Mouse (Mus musculus): ENCODE data around the gene Kcnj14. TPM values are rescaled to one million over a fixed set of nuclear protein-coding genes. Genes with fewer than 3 reads are reported as not detected.

Kcnj14 gene
- total and polyA plus RNA-seq, 2 experiments from 2014 or later, result 0.29 TPM; not detected in 1

DNA sequence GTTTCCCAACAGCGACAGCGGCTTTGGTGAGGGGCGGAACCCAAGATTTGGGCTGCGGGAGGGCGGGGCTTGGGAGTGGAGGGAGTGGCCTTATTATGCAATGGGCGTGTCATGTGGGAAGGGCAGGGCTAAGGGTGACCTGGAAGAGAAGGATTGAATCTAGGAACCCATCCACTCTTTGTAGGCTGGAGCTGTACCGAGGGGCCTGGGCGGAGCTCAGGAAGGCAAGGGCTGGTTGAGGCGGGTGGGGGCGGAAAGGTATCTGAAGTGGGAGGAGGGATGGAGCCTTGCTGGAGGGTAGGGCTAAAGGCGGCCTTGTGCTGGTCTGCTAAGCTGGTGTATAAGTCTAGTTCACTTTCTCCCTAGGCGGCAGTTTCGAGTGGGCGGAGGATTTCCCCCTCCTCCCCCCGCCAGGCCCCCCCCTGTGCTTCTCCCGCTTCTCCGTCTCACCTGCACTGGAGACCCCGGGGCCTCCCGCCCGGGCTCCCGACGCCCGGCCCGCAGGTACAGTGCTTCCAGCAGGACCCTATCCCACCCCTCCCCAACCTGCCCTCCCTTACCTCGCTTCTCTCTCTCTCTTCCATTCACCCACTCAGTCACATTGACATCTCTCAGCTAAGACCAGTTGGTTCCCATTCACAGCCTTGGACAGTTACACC, 23.9 kb downstream of the Kcnj14 start:
- Histone ChIP-seq H3K36me3 (replicated peaks; ENCODE audit: control insufficient read depth, insufficient read depth, low read length) (no peaks in the 10 kb centered on the region), H3K4me3 (ENCODE audit: low read depth, low read length) (peak overlapping the region; percentile 30), H3K9me3 (replicated peaks; ENCODE audit: control insufficient read depth, low read length) (no peaks in the 10 kb centered on the region), H3K9ac (replicated peaks; ENCODE audit: low read depth, low read length) (no peak overlapping the region), H3K4me2 (ENCODE audit: low read depth, low read length) (peak overlapping the region; percentile 49), H3K27me3 (ENCODE audit: control insufficient read depth, insufficient read depth, low read length) (peaks cover 46% of the 10 kb centered on the region), H3K27ac (ENCODE audit: low read depth) (no peak overlapping the region), H3K4me1 (ENCODE audit: control insufficient read depth, insufficient read depth) (peaks cover 7% of the 10 kb centered on the region)
- 8% methylated on average over 25 of the region's 25 CpGs for WGBS
- no peak for TF ChIP-seq EP300 (IDR thresholded peaks at IDR 0.05; ENCODE audit: low read depth)
- no peak for TF ChIP-seq CTCF (IDR thresholded peaks at IDR 0.05; ENCODE audit: low read depth)
- ATAC-seq (ENCODE audit: insufficient read depth, low read depth), result 0 out of 2 replicates have a peak, but pooled peaks have one; percentile 18
- DNase-seq (ENCODE audit: low spot score), result no peak

DNA sequence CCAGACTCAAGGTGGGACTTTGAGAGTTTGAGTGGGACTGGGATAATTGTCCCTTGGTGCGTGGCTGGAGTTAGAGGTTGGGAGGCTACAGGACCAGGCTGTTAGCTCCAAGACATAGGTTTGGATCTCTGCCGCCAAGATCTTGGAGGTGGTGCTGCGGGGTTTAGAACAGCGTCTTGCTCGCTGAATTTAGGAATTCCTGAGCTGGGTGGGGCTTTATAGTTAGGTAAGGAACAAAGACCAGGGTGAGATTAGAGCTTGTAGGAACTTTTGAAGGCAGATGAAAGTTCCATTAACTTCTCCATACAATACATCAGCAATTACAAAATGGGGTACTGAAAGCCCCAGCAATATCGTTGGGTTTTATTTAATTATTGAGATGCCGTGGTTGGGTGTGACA, 24.6 kb downstream of the Kcnj14 start:
- WGBS, result 38% methylated on average over 7 of the region's 7 CpGs
- H3K27me3 ChIP-seq (ENCODE audit: control insufficient read depth, insufficient read depth, low read length), result peaks cover 52% of the 10 kb centered on the region
- no peak overlapping the region for H3K9ac ChIP-seq (replicated peaks; ENCODE audit: low read depth, low read length)

DNA sequence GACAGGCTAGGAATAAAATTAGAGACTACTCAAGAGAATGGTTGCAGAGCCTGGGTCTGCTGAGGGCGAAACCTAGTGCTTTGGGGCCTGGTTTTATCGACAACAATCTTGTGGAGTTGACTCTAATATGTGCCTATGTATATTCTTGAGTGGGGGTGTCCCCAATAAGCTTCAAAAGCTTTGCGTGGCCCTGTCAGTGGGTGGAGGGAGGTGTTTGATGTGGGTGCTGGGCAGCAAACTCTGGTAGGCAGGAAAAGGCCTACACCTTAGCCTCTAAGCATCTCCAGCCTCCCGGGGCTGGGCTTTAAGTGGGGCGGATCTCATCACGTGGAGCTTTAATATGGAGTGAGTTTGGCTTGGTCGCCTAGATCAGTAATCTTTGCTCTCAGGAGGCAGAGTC, 25.7 kb downstream of the Kcnj14 start:
- Histone ChIP-seq H3K9me3 (replicated peaks; ENCODE audit: control insufficient read depth, low read length) (no peaks in the 10 kb centered on the region), H3K27ac (ENCODE audit: low read depth) (no peak overlapping the region), H3K27me3 (ENCODE audit: control insufficient read depth, insufficient read depth, low read length) (peaks cover 63% of the 10 kb centered on the region), H3K4me3 (ENCODE audit: low read depth, low read length) (no peak overlapping the region), H3K9ac (replicated peaks; ENCODE audit: low read depth, low read length) (no peak overlapping the region), H3K4me2 (ENCODE audit: low read depth, low read length) (0 out of 2 replicates have a peak overlapping the region, but pooled peaks have one; percentile 60), H3K36me3 (replicated peaks; ENCODE audit: control insufficient read depth, insufficient read depth, low read length) (no peaks in the 10 kb centered on the region), H3K4me1 (ENCODE audit: control insufficient read depth, insufficient read depth) (peaks cover 7% of the 10 kb centered on the region)
- DNase-seq (ENCODE audit: low spot score), result no peak
- no peak for ATAC-seq (ENCODE audit: insufficient read depth, low read depth)
- no peak for TF ChIP-seq CTCF (IDR thresholded peaks at IDR 0.05; ENCODE audit: low read depth)
- no peak for TF ChIP-seq EP300 (IDR thresholded peaks at IDR 0.05; ENCODE audit: low read depth)
- 55% methylated on average over 7 of the region's 7 CpGs for WGBS

More for the DNA sequence above, 24.6 kb downstream of the Kcnj14 start:
- ATAC-seq (ENCODE audit: insufficient read depth, low read depth) (no peak), DNase-seq (ENCODE audit: low spot score) (no peak)
- peak overlapping the region; percentile 35; the same call in 1 of the 2 replicates for H3K4me2 ChIP-seq (ENCODE audit: low read depth, low read length)
- H3K9me3 ChIP-seq (replicated peaks; ENCODE audit: control insufficient read depth, low read length), result no peaks in the 10 kb centered on the region
- peak overlapping the region; percentile 30; the same call in 1 of the 2 replicates for H3K4me3 ChIP-seq (ENCODE audit: low read depth, low read length)
- TF ChIP-seq CTCF (IDR thresholded peaks at IDR 0.05; ENCODE audit: low read depth), result no peak
- TF ChIP-seq EP300 (IDR thresholded peaks at IDR 0.05; ENCODE audit: low read depth), result no peak
- no peak overlapping the region for H3K27ac ChIP-seq (ENCODE audit: low read depth)
- no peaks in the 10 kb centered on the region for H3K36me3 ChIP-seq (replicated peaks; ENCODE audit: control insufficient read depth, insufficient read depth, low read length)
- peaks cover 7% of the 10 kb centered on the region for H3K4me1 ChIP-seq (ENCODE audit: control insufficient read depth, insufficient read depth)

DNA sequence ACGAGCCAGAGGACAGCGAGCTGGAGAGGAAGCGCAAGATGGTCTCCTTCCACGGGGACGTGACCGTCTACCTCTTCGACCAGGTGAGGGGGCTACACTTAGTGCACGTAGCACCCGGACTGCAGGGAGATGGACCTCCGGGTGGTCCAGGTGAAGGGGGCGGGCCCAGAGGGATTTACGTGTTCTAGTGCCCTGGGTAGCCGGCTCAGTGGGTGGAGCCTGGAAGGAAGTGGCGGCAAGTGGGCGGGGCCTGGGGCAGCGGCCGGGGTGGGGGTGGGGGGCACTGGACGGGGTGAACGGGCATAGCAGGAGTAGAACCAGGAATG, 26.1 kb downstream of the Kcnj14 start:
- Histone ChIP-seq H3K4me3 (ENCODE audit: low read depth, low read length) (peak overlapping the region; percentile 47), H3K9me3 (replicated peaks; ENCODE audit: control insufficient read depth, low read length) (no peaks in the 10 kb centered on the region), H3K4me2 (ENCODE audit: low read depth, low read length) (peak overlapping the region; percentile 60), H3K36me3 (replicated peaks; ENCODE audit: control insufficient read depth, insufficient read depth, low read length) (no peaks in the 10 kb centered on the region), H3K27ac (ENCODE audit: low read depth) (no peak overlapping the region), H3K4me1 (ENCODE audit: control insufficient read depth, insufficient read depth) (peaks cover 7% of the 10 kb centered on the region), H3K27me3 (ENCODE audit: control insufficient read depth, insufficient read depth, low read length) (peaks cover 67% of the 10 kb centered on the region), H3K9ac (replicated peaks; ENCODE audit: low read depth, low read length) (0 out of 2 replicates have a peak overlapping the region, but pooled peaks have one; percentile 37)
- ATAC-seq (ENCODE audit: insufficient read depth, low read depth) (no peak), DNase-seq (ENCODE audit: low spot score) (no peak)
- 2% methylated on average over 19 of the region's 19 CpGs for WGBS
- TF ChIP-seq EP300 (IDR thresholded peaks at IDR 0.05; ENCODE audit: low read depth) (no peak), CTCF (IDR thresholded peaks at IDR 0.05; ENCODE audit: low read depth) (no peak)

DNA sequence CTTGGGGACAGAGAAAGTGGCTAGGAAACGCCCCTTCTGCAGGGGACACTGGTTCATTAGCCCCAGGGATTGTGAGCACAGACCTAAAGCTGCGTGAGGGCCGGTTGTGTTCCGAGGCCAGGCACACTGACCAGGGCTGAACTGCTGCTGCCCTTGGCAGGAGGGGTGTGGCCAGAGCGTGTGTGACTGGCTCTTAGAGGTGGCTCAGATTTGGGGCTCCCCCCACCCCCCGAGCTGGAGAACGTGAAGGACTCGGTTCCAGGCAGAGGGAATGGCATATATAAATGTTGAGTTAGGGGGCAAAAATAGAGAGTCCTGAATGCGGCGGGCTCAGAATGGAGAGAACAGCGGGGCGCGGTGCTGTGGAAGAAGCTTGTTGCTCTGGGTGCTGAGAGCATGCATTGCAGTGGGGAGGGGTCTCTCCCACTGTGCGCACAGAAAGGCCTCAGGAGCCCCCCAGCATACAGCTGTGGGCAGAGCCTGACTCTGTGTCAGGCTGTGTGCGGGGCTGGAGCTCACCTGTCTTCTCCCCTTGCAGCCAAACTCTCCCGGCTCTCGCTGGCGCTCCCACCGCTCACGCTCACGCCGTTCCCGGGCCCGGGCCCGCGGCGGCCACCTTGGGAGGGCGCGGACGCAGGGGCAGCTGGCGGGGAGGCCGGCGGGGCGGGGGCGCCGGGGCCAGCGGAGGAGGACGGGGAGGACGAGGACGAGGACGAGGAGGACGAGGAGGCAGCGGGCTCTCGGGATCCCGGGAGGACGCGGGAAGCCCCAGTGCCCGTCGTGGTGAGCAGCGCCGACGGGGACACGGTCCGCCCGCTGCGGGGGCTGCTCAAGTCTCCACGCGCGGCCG, 26.7 kb downstream of the Kcnj14 start:
- Histone ChIP-seq H3K36me3 (replicated peaks; ENCODE audit: control insufficient read depth, insufficient read depth, low read length) (no peaks in the 10 kb centered on the region), H3K27ac (ENCODE audit: low read depth) (no peak overlapping the region), H3K27me3 (ENCODE audit: control insufficient read depth, insufficient read depth, low read length) (peaks cover 73% of the 10 kb centered on the region), H3K4me1 (ENCODE audit: control insufficient read depth, insufficient read depth) (peaks cover 7% of the 10 kb centered on the region), H3K9ac (replicated peaks; ENCODE audit: low read depth, low read length) (0 out of 2 replicates have a peak overlapping the region, but pooled peaks have one; percentile 37), H3K4me2 (ENCODE audit: low read depth, low read length) (peak overlapping the region; percentile 60), H3K9me3 (replicated peaks; ENCODE audit: control insufficient read depth, low read length) (no peaks in the 10 kb centered on the region), H3K4me3 (ENCODE audit: low read depth, low read length) (peak overlapping the region; percentile 47)
- TF ChIP-seq EP300 (IDR thresholded peaks at IDR 0.05; ENCODE audit: low read depth), result no peak
- no peak for TF ChIP-seq CTCF (IDR thresholded peaks at IDR 0.05; ENCODE audit: low read depth)
- no peak for DNase-seq (ENCODE audit: low spot score)
- WGBS, result 1% methylated on average over 60 of the region's 60 CpGs
- ATAC-seq (ENCODE audit: insufficient read depth, low read depth), result no peak

All from heart, postnatal 0 days (tissue).